Mouse (Mus musculus): Measurements from ENCODE around the gene Pak1.

DNA sequence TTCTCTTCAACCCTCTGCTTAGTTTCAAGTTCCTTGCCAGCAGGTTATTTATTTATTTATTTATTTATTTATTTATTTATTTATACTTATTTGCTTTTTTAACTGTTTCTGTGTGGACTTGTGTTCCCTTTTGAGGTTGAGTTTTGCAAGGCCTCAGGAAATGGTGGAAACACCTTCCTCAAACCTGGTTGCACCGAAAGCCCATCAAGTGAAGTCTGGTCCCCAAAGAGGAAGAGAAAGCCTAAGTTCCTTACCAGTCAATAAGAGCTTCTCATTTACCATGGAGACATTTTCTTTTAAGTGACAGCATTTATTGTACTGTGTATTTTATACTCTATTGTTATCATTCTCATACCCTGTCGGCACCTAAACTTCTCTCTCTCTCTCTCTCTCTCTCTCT, 33.5 kb downstream of the Pak1 start:
- TF ChIP-seq CTCF (conservative IDR thresholded peaks at IDR 0.05; ENCODE audit: low read length), result no peak
- no peak for TF ChIP-seq NANOG (IDR thresholded peaks at IDR 0.05; ENCODE audit: borderline replicate concordance, low read length)
- no peak for TF ChIP-seq POU5F1 (IDR thresholded peaks at IDR 0.05; ENCODE audit: borderline replicate concordance, low read length)

All from E14TG2a.4 (cell line).